Mouse (Mus musculus) kidney, postnatal 14 days (tissue): Measurements from ENCODE around the gene Taf4.
A peak's percentile ranks its signal among the peaks of the same experiment; 100 is the strongest.

Experiments
- DNase-seq: peaks from one replicate; pipeline ENCODE4 v3.0.0; 2022; ENCODE audit warnings: mixed read lengths

Taf4 gene

GRCm38 (mm10) chr2:179976628-179977343, at the start of gene Taf4:
Gene Taf4, minus strand, starts transcription at chr2:179976646.
- peak; percentile 94 for DNase-seq

- no peak for DNase-seq
Measured at GRCm38 (mm10) chr2:180025861-180026200, 49.4 kb upstream of the Taf4 start.

DNA sequence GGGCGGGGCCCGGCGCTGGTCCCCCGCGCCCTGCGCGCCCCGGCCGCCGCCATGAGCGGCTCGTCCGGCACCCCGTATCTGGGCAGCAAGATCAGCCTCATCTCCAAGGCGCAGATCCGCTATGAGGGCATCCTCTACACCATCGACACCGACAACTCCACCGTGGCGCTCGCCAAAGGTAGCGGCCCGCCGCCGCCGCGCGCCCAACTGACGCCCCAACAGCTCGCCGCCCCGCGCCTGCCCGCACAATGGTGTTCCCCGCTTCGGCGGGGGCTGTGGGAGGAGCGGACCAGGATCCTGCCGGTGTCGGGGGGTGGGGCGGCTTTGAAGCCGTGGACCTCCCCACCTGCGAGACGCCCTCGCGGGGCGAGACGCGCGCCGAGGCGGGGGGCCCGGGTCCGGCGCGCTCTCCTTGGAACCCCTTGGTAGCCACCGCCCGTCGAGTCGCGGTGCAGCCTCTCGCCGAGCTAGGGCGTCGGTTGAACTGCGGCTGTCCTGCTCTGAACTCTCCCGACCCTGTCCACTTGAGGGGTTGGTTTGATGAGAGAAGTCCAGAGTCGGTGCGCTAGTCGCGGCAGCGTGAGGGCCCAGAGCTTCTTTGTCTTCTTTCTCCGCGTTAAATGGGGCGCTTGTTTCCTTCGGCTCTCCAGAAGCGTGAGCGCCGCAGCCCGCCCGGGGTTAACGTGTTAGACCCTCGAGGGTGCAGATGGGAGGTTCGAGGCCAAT, 48.9 kb upstream of the Taf4 start:
- peak; percentile 59 for DNase-seq

DNA sequence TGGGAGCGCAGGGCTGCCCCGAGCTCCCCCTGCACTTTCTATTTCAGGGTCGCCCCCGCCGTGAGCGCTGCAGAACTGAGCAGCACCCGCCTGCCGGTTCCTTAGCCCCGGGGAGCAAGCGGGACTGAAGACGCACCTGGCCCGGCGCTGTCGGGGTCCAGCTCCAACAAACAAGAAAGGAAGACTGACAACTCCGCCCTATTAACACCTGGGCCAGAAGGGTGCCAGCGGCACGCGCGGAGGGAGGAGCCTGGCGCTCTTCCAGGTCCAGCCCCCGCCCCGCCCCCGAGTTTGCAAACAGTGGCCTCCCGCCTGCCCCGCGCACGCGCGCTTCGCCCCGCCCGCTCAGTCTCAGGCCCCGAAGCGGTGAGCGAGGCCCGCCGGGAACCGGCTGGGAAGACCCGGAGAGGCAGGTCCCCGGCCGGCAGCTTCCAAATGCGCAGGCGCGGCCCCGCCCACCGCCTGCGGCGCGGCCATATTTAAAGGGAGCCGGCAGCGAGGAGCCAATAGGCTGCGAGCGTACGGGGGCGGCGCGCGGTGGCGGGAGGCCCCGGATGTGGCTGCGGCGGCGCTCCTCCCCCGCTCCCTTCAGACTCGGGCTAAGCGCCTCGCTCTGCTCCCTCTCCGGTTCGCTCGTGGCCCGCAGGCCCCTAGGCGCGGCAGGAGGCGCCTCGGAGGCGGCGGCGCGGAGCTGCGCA, 48.1 kb upstream of the Taf4 start, which contains the start of gene Lsm14b:
Lsm14b (plus strand) TSS at position 587 of the 698 bp plus-strand sequence.
- peak; percentile 99 for DNase-seq

GRCm38 (mm10) chr2:180022751-180023150, 46.3 kb upstream of the Taf4 start:
- no peak for DNase-seq

DNA sequence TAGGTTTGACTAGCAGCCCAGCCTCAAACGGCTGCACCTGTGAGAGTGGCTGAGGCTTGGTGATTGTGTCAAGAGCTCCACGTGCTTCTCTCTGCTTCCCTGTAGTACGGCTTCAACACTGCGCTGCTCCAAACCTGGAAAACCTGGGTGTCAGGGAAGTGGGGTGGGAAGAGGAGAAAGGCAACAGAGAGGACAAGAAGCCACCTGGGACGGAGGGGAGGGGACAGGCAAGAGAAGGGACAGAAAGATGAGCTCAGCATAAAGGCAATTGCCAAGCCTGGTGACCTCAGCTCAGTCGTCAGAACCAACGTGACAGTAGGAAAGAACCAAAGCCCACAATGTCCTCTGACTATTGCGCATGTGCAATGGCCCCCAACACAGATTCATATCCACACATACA, 44.5 kb upstream of the Taf4 start:
- DNase-seq: no peak

- DNase-seq: no peak
Measured at GRCm38 (mm10) chr2:180020091-180020661, 43.7 kb upstream of the Taf4 start.

DNA sequence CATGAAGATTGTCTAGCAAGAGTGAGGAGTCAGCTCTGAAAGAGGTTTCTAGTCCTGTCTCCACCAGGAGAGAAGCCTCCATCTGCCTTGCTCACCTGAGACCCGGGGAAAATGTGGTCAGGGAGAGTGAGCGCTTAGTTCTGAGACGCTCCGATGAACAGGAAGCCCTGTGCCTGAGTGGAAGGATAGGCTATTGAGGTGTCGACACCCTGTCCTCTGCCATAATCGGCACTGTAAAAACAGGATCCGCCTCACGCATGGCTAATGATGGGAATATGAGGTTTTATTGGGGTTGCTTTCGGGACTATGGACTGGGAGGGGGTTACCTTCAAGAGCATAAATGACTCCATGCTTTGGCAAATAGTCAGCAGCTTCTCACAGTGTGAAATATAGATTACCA, 42.1 kb upstream of the Taf4 start:
- no peak for DNase-seq

GRCm38 (mm10) chr2:180017632-180018031, 41.2 kb upstream of the Taf4 start:
- DNase-seq: no peak

DNA sequence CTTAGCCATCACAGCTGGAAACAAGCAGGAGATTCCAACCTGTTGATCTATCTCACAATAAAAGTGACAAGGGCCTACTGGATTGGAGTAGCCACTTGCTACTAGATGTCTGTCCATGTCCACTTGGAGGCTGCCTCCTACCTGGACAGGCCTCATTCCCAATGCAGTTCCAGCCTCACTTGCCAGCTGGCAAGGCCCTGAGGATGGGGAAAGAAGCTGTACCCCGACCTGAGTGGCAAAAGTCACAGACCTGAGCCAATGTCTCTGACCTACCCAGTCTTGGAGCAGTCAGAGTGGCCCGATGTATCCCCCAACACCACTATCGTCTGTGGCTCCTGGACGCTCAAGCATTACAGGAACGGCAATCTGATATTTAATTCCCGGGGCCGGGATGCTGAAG, 37.2 kb upstream of the Taf4 start:
- DNase-seq: no peak

GRCm38 (mm10) chr2:180011370-180011769, 34.9 kb upstream of the Taf4 start:
- no peak for DNase-seq

- no peak for DNase-seq
Measured at GRCm38 (mm10) chr2:180010686-180011085, 34.2 kb upstream of the Taf4 start.

- DNase-seq: no peak
Measured at GRCm38 (mm10) chr2:180006352-180007017, 30.0 kb upstream of the Taf4 start.

DNA sequence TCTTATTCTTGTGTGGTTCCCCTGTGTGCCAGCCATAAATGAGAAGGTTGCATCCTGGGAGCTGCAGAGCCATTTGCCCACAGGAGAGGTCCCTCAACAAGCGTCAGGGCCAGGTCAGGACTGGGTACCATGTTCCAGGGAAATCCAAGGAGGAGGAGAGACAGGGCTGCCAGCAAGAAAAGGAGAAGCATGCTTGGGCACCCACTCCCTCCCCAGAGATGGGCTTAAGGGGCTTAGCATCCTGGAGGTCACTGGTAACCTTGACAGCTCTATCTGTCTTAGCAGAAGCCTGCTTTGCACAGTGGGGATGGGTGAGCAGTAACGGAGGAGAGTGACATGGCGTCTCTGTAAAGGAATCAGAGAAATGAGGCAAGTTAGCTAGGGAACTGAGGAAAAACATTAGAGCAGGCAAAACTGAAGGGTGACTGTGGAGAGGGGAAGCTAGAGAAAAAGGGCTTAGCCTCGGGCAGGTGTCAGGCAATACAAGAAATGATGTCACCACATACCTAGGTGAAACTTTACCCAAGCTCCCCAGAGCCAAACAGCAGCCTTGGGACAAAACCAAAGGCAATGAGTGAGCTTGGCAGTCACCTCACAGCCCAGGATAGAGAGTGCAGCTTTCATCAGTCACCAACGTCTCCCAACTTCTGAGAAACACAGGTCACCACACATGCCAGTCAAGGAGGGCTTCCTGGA, 29.4 kb upstream of the Taf4 start:
- no peak for DNase-seq

DNA sequence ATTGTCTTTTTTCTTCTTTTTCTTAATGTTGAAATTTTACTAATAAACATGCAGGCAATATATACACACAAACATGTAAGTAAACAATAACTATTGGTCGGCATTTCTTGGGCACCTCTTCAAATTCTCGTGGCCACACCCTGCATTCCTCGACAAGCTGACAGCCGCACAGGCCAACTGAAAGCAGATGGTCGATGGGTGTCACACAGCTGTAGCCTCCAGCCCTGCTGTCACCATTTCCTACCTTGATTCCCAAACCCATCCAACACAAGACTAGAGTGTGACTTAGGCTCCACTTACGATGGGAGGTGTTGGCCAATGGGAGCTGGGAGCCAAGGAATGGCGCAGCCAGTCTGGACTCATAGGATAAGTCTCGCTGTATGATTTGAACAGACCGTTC, 25.2 kb upstream of the Taf4 start:
- no peak for DNase-seq

DNA sequence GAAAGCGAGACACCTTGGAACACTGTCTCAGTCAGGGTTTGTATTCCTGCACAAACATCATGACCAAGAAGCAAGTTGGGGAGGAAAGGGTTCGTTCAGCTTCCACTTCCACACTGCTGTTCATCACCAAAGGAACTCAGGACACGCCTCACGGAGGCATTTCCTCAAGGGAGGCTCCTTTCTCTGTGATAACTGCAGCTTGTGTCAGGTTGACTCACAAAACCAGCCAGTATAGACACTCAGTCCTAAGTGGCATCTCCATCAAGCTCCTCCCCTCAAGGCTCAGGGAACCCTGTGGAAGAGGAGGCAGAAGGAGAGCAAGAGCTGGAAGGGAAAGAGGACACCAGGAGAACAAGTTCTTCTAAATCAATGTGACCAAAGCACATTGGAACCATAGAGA, 22.0 kb upstream of the Taf4 start:
- DNase-seq: no peak

DNA sequence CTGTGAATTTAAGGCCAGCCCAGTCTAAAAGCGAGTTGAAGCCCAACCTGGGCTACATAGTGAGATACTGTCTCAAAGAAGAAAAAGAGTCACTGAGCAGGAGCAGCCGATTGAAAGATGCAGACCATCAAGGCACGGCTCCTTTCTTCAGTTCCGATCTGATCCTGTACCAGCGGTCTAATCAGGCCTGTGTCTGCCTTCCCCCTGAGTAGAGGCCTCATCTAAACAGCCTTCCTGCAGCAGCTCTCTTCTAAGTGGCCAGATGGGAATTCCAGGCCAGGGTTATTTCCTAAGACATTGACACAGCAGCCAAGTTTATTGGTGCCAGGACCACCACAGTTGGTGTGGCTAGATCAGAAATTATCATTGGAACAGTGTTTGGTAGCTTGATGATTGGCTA, 16.6 kb upstream of the Taf4 start:
- DNase-seq: no peak

DNA sequence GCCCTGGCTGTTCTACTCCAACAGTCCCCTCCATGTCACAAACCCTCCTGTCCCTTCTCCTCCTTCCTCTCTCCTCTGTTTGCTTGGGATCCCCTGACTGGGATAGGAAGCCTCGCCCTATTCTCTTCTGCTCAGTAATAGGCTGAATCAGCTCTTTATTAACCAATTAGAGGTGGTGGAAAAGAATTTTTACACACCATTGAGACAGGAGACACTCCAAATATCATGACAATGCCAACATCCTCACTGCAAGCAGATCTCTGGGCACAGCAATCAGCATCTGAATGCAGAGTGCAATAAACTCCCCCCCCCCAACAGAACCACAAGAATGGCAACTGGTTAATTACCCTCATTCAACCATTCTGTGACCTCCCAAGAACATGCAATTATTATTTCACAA, 12.7 kb upstream of the Taf4 start:
- no peak for DNase-seq

DNA sequence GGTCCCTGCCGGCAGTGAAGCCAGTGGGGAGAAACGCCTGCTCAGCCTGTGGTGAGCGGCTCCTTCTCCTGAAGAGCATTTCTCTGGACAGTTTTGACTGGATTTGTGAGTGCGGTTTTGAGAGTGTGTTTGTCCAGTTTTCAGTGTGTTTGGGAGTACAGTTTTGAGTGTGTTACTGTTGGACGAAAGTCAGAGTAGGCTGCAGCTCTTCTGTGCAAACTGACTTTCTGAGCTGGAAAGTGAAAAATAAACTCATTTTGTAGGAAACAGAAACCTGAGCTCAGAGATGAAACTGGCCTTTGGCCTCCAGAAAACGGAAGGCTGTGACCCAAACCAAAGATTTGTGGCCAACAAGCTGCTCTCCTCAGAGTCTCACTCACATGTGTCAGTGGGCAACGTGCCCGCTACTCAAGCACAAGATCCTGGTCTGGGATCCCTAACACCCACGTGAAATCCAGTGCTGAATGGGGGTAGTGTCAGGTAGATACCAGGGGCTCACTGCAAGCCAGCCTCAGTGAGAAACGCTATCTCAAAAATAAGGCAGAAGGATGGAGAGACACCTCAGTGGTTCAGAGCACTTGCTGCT, 10.1 kb upstream of the Taf4 start:
- DNase-seq: no peak

- no peak for DNase-seq
Measured at GRCm38 (mm10) chr2:179985695-179986094, 9.2 kb upstream of the Taf4 start.

DNA sequence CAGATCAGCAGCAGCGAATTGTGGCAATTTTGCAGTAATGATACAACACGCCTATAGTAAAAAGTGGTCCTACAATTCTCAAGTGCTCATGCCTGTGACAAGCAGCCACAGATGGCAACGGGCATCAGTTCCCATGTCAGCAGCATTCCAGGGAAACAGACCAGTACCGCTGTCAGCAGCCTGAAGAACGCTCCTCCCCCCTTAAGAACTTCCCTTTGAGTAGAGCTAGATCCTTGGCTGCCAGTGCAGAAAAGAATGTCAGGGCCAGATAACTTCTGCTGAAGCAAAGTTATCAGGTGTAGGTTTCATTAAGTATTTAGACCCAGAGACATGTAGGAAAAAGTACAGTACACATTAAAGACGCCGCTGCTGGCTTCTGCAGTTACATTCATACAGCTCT, 8.4 kb upstream of the Taf4 start:
- DNase-seq: no peak

DNA sequence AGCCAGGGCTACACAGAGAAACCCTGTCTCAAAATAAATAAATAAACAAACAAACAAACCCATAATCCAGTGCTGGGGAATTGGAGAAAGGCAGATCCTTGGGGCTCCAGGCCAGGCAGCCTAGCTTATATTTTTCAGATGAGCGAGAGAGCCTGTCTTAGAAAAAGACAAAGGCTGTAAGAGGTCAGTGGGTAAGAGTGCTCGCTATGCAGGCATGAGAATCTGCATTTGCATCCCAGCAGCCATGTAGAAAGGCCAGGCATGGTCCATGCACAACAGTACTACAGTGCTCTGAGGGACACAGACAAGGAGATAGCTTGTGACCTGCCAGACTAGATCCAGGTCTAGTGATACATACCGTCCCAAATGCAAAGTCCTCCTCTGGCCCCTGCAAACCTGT, 6.3 kb upstream of the Taf4 start:
- no peak for DNase-seq
